Mouse (Mus musculus): ENCODE data around the gene Atp8a2. TPM values are rescaled to one million over a fixed set of nuclear protein-coding genes. Genes with fewer than 3 reads are reported as not detected.

The Atp8a2 gene
- polyA plus RNA-seq, 1 experiment from 2014 or later: not detected

DNA sequence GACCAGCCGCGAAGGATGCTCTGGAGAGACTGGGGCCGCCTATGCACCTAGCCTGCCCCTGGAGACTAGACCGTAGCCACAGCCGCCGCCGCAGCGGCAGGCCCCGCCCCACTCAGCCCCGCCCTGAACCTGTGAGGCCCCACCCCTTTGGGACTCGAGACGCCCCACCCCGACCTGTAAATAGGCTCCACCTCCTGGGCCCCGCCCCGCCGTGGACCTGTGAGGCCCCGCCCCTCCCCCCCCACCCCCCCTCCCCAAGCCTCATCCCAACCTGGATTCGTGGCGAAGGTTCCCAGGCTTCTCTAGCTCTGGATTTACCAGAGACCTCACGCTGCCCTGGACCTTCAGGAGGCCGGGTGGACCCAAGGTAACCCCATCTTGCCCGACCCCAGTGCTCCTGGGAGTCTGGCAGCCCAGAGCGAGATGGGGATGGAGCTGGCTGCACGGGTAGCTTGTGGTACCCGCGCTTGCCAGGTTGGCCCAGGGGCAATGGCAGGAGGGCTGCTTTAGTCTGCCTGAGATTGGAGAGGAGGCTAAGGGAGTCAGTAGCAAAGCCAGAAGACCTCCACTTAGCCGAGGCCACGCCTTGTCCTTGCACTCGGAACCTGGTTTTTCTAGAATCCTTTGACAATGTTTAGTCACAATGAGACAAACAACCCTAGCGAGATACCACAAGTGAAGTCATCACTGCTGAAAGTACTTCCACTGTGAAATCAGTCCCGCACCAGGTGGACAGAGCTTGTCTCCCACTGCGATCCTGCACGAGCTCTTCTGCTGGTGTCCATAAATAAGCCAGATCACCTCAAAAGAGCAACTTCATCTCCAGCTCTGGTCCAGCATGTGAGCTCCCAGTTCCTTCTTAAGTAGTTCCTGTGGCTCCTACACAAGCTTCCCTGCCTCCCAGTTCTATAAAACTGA, 109.9 kb downstream of the Atp8a2 start:
- H3K27me3 ChIP-seq: peaks cover 57% of the 10 kb centered on the region
- CTCF ChIA-PET: no interaction called here
- no peak for TF ChIP-seq CTCF (IDR thresholded peaks at IDR 0.05)
- in situ Hi-C loops (cut with MboI; ENCODE audit: low pct_unique_long_range_greater_than_20kb): no loop called here
- no peak for DNase-seq (ENCODE audit: low read depth, low spot score)
- POLR2A ChIA-PET: no interaction called here
- ATAC-seq: no peak

DNA sequence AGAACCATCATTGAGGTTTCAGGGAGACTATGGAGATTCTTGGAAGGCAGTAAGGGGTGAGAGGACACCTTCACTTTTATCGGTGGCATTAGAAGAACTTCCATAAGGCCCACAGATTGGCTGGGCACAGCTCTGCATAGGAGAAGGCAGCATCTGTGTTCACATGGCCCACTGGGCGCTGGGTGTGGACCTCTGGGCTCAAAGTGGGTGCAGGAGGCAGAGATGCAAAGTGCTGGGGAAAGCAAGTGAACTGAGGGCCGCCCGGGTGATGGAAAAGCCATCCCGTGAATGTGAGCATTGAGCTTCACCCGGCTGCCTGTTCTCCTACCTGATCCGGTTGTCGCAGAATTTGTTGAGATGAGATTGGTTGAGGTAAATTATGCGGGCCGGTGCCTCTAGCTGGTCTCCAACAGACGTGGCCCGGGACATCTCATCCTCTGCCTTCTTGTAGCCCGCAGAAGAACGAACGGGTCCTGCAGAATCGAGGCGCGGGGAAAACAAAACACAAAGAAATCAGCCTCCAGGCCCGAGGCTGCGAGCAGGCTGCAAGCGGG, 110.6 kb downstream of the Atp8a2 start:
- peaks cover 51% of the 10 kb centered on the region for H3K27me3 ChIP-seq
- no peak for ATAC-seq
- in situ Hi-C loops (cut with MboI; ENCODE audit: low pct_unique_long_range_greater_than_20kb): no loop called here
- POLR2A ChIA-PET: no interaction called here
- CTCF ChIA-PET: no interaction called here
- no peak for DNase-seq (ENCODE audit: low read depth, low spot score)
- no peak for TF ChIP-seq CTCF (IDR thresholded peaks at IDR 0.05)

DNA sequence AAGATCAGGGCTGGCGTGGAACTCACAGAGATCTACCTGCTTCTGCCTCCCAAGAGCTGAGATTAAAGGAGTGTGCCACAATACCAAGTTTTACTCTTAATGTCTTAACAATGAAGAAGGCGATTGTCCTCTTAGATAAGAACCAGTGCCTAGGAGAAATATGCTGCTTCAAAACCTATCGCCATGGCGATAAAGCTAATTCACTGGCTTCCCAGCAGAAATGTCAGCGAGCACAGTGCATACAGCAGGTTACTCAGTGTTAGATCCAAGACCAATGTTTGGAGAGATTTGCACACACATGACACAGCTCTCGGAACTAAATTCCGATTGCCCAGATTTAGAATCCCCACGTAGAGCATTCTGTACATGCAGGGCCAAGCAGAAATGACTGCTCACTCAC, 114.2 kb downstream of the Atp8a2 start:
- no peak for TF ChIP-seq CTCF (IDR thresholded peaks at IDR 0.05)
- ChIA-PET CTCF (no interaction called here), POLR2A (no interaction called here)
- DNase-seq (ENCODE audit: low read depth, low spot score): no peak
- no peak for ATAC-seq
- H3K27me3 ChIP-seq: peaks cover 53% of the 10 kb centered on the region
- in situ Hi-C loops (cut with MboI; ENCODE audit: low pct_unique_long_range_greater_than_20kb): no loop called here

- CTCF ChIA-PET: no interaction called here
- POLR2A ChIA-PET: no interaction called here
- ATAC-seq: no peak
- no peak for TF ChIP-seq CTCF (IDR thresholded peaks at IDR 0.05)
- no peak for DNase-seq (ENCODE audit: low read depth, low spot score)
- peaks cover 22% of the 10 kb centered on the region for H3K27me3 ChIP-seq
- in situ Hi-C loops (cut with MboI; ENCODE audit: low pct_unique_long_range_greater_than_20kb): no loop called here
Measured at GRCm38 (mm10) chr14:60072496-60072895, 124.5 kb downstream of the Atp8a2 start.

- peaks cover 18% of the 10 kb centered on the region for H3K27me3 ChIP-seq
- in situ Hi-C loops (cut with MboI; ENCODE audit: low pct_unique_long_range_greater_than_20kb): no loop called here
- ChIA-PET POLR2A (no interaction called here), CTCF (no interaction called here)
- no peak for ATAC-seq
- TF ChIP-seq CTCF (IDR thresholded peaks at IDR 0.05): no peak
- no peak for DNase-seq (ENCODE audit: low read depth, low spot score)
Measured at GRCm38 (mm10) chr14:60065186-60065585, 131.8 kb downstream of the Atp8a2 start.

- ATAC-seq: no peak
- in situ Hi-C loops (cut with MboI; ENCODE audit: low pct_unique_long_range_greater_than_20kb): no loop called here
- ChIA-PET POLR2A (no interaction called here), CTCF (interaction anchor here (1.0 to 1.2 kb wide), 2 partner anchors 8 to 23 kb away, joined by 3 read pairs; no protein-coding TSS in a partner anchor)
- peaks cover 10% of the 10 kb centered on the region for H3K27me3 ChIP-seq
- DNase-seq (ENCODE audit: low read depth, low spot score): no peak
- TF ChIP-seq CTCF (IDR thresholded peaks at IDR 0.05): no peak
Measured at GRCm38 (mm10) chr14:60061023-60061422, 136.0 kb downstream of the Atp8a2 start.

GRCm38 (mm10) chr14:60058867-60059266, 138.1 kb downstream of the Atp8a2 start:
- DNase-seq (ENCODE audit: low read depth, low spot score): no peak
- TF ChIP-seq CTCF (IDR thresholded peaks at IDR 0.05): no peak
- CTCF ChIA-PET: no interaction called here
- ATAC-seq: no peak
- POLR2A ChIA-PET: no interaction called here
- in situ Hi-C loops (cut with MboI; ENCODE audit: low pct_unique_long_range_greater_than_20kb): no loop called here
- H3K27me3 ChIP-seq: peaks cover 7% of the 10 kb centered on the region

GRCm38 (mm10) chr14:60055231-60055630, 141.7 kb downstream of the Atp8a2 start:
- ChIA-PET POLR2A (no interaction called here), CTCF (interaction anchor here (1.1 kb wide), 1 partner anchor 36 kb away, joined by 3 read pairs; no protein-coding TSS in a partner anchor)
- ATAC-seq (no peak), DNase-seq (ENCODE audit: low read depth, low spot score) (no peak)
- no peak for TF ChIP-seq CTCF (IDR thresholded peaks at IDR 0.05)
- H3K27me3 ChIP-seq: peaks cover 24% of the 10 kb centered on the region
- in situ Hi-C loops (cut with MboI; ENCODE audit: low pct_unique_long_range_greater_than_20kb): no loop called here

GRCm38 (mm10) chr14:60030666-60031065, 166.3 kb downstream of the Atp8a2 start:
- peaks cover 69% of the 10 kb centered on the region for H3K27me3 ChIP-seq
- POLR2A ChIA-PET: no interaction called here
- CTCF ChIA-PET: no interaction called here
- no peak for TF ChIP-seq CTCF (IDR thresholded peaks at IDR 0.05)
- ATAC-seq (no peak), DNase-seq (ENCODE audit: low read depth, low spot score) (no peak)
- in situ Hi-C loops (cut with MboI; ENCODE audit: low pct_unique_long_range_greater_than_20kb): no loop called here

GRCm38 (mm10) chr14:60027139-60027538, 169.8 kb downstream of the Atp8a2 start:
- CTCF ChIA-PET: no interaction called here
- ATAC-seq: no peak
- H3K27me3 ChIP-seq: peaks cover 53% of the 10 kb centered on the region
- no peak for TF ChIP-seq CTCF (IDR thresholded peaks at IDR 0.05)
- no peak for DNase-seq (ENCODE audit: low read depth, low spot score)
- in situ Hi-C loops (cut with MboI; ENCODE audit: low pct_unique_long_range_greater_than_20kb): no loop called here
- POLR2A ChIA-PET: no interaction called here

DNA sequence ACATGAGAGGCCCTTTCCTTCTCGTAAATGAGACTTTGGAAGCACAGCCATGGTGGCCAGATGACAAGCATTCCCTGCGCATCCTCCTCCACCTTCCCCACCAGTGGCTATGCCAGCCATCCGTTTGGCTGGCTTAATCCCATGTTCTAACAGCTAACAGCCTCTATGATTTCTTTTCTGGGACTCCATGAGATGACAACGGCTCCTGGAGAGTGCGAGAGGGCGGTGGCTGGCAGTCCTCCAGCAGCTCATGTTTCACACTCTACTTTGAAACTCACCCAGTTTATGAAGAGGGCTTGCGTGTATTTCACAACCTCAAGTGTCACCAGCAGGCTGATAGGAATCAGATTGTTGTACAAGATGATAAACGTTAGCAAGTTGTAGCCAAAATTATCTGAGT, 170.3 kb downstream of the Atp8a2 start:
- DNase-seq (ENCODE audit: low read depth, low spot score) (no peak), ATAC-seq (no peak)
- ChIA-PET CTCF (no interaction called here), POLR2A (no interaction called here)
- in situ Hi-C loops (cut with MboI; ENCODE audit: low pct_unique_long_range_greater_than_20kb): no loop called here
- H3K27me3 ChIP-seq: peaks cover 52% of the 10 kb centered on the region
- no peak for TF ChIP-seq CTCF (IDR thresholded peaks at IDR 0.05)

Measured in Patski (cell line).